Mouse (Mus musculus): ENCODE measurements around the gene Podxl.

The Podxl gene

DNA sequence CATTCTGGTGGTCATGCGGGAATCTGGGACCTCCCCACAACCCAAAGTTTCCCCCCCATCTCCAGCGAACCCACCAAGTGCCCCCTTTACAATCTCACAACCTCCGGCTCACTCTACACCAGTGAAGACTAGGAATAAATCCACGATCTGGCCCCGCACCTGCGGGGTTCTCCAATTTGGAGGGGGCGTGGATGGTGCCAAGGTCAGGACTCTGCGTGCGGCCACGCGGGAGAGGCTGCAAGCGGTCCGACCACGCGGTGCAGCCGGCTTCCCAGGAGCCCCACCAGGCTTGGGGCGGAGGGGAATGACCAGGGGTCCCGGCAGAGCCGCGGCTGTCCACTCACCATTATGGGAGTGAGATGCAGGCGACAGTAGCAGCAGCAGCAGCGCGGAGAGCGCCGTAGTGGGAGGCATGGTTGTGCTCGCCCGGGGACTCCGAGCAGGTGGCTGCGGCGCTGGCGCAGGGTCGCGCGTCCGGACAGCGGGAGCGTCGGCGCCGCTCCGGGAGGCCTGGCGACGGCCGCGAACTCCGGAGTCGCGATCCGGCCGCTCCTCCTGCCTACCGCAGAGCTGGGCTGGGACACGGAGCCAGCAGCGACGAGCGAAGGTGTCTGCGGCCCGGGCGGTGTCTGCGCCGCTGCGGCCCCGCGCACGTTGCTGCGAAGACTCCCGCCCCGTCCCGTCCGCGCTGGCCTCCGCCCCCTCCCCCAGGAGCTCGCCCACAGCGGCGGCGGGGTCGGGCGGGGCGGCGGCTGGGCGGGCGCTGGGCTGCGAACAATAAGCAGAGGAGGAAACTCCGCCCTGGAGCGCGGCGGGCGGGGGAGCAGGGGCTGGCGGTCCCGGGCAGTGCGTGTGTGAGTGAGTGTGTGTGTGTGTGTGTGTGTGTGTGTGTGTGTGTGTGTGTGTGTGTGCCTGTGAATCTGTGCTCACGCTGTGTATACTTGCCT, at the start of gene Podxl:
TSS of gene Podxl (minus strand) at position 747 of the 947 bp plus-strand sequence.
- peak; percentile 39 to 41 for DNase-seq

- no peak for DNase-seq
Measured at GRCm38 (mm10) chr6:31612560-31613270, 48.9 kb upstream of the Podxl start.

DNA sequence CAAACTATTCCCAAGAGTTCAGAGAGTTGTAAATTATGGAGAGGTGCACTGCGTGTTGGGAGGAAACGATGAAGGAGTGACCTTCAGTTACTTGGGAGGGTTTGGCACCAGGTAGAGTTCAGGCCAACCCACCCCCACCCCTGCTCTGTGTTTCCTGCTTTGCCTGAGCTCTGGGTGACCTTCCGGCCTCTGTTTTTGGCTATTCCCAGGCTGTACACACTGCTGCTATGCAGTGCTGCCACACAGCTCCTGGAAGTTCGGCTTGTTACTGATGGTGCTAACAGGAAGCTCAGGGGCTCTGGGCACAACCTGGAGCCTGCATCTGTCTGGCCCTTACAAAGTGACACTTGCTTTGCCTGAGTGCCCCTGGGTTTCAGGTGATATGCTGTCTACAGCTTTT, 42.6 kb upstream of the Podxl start:
- DNase-seq: no peak

- no peak for DNase-seq
Measured at GRCm38 (mm10) chr6:31604629-31605265, 41.0 kb upstream of the Podxl start.

DNA sequence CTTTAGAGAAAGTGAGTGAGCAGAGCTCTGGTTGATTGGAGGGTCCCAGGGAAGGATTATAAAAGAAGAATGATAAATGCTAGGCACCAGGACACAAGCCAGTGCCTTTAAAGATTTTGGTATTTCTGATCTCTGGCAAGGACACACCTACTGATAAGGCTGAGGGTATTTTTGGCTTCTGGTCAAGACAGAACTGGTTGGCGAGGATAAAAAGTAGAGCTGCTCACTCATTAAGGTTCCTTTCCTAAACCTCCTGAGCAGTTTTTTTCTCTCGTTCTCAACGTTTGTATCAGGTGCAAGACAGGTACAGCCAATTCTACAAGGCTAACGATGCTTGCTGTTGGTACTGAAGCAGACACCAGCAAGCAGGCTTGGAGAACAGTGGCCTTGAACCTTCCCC, 38.7 kb upstream of the Podxl start:
- no peak for DNase-seq

- no peak for DNase-seq
Measured at GRCm38 (mm10) chr6:31601131-31601530, 37.4 kb upstream of the Podxl start.

GRCm38 (mm10) chr6:31599863-31600262, 36.1 kb upstream of the Podxl start:
- DNase-seq: no peak

DNA sequence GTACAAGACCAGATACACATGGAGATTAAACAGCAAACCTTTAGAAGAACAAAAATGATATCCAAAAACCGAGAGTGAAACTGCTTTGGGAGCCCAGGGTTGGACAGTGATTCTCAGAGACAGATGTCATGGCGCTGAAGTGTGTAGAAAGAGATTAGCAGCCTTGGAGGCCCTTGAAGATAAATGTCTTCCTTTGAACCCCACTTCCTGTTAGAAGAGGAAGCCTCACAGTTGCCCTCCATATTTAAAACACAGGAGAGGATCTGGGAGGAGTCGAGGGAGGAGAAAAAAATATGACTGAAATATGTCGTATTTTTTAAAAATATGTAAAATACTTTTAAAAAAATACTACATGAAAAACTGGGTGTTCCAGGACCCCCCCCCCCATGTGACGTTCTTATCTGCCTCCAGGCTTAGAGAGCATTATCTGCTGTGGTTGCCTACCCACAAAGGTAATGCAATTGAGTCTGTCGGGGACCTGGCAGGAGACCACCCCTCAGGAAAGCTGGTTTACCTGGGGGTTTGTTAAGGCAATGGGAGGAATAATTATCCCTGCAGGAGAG, 34.6 kb upstream of the Podxl start:
- DNase-seq: no peak

DNA sequence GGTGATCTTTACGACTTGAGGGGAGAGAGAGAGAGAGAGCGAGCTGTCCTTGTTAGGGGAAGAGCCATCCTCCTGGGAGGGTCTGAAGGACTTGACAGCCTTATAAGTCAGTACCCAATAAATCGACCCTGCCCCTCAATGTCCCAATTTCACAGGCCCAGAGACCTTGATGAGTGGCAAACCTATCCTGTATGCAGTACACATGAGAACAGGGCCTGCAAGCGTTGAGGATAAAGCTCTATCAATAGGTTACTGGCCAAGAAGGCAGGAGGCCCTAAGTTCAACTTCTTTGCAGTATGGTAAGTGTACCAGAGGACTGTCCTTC, 33.3 kb upstream of the Podxl start:
- no peak for DNase-seq

GRCm38 (mm10) chr6:31596346-31597135, 32.8 kb upstream of the Podxl start:
- no peak for DNase-seq

- DNase-seq: no peak
Measured at GRCm38 (mm10) chr6:31592579-31593238, 28.9 kb upstream of the Podxl start.

GRCm38 (mm10) chr6:31592128-31592527, 28.3 kb upstream of the Podxl start:
- no peak for DNase-seq

DNA sequence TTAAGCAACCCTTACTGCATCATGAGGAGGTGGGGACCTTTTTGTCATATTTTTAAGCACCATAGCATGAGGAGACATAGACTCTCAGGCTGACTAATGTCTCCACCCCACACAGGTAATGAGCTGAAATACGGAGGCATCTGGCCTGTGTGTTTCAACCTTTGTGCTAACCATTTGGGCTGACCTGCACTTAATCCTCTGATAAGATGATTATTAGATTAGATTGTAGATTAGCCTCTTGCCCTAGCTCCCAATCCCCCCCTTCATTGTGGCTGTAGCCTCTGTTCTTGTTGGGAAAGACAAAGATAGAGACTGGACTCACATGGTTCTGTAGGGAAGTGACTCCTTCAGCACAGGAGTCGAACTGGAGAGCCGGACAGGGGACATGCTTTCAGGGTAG, 27.9 kb upstream of the Podxl start:
- DNase-seq: no peak

DNA sequence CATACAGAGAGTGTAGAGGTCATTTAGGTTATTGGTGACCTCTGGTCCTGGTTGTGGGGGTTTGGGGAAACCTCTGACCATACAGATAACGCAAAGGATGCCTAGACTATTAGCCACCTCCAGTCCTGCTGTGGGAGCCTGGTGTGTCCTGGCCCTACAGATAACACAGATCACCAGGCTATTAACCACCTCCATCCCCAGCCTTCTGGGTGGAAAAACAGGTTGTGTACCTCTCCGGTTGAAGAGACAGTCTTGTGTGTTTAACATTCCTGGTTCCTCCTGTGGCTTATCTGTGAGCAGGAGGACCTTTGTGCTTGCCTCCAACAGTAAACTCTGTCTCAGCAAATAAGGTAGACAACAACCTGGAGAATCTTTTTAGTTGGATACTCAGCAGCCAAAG, 27.0 kb upstream of the Podxl start:
- no peak for DNase-seq

DNA sequence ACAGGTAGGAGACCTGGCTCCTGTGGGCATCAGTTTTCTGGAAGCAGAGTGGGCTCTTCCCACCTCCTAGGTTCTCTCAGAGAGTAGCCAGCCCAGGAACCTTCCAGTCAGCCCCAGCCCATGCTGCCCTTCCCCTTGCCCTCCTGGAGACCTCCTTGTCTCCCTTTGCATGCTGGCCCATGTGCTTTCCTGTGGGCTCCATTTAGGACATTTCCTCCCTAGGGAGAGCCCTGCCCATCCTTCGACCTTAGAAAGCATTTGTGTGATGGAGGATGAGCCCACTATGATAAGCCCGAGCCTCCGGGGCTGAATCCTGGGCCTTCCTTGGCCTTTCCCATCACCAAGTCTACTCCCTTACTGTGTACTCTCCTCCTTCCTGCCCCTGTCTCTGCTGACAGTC, 25.5 kb upstream of the Podxl start:
- DNase-seq: no peak

GRCm38 (mm10) chr6:31587655-31588054, 23.9 kb upstream of the Podxl start:
- no peak for DNase-seq

- no peak for DNase-seq
Measured at GRCm38 (mm10) chr6:31586127-31586526, 22.3 kb upstream of the Podxl start.

- DNase-seq: no peak
Measured at GRCm38 (mm10) chr6:31576151-31576550, 12.4 kb upstream of the Podxl start.

DNA sequence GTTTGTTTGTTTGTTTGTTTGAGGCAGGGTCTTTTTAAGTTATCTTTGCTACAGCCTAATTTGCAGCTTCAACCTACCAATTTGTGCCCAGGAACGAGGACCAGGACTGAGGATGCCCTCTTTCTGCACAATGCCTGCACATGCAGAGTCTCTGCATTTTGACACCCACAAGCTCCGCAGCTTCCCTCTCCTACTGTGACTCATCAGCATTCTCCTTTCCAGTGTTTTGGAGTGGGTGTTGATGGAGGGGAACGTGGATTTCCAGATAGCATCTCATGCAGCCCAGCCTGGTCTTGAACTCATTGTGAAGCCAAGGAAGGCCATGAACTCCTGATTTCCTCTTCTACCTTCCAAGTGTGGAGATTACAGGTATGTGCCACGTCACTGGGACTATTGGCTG, 11.3 kb upstream of the Podxl start:
- no peak for DNase-seq

DNA sequence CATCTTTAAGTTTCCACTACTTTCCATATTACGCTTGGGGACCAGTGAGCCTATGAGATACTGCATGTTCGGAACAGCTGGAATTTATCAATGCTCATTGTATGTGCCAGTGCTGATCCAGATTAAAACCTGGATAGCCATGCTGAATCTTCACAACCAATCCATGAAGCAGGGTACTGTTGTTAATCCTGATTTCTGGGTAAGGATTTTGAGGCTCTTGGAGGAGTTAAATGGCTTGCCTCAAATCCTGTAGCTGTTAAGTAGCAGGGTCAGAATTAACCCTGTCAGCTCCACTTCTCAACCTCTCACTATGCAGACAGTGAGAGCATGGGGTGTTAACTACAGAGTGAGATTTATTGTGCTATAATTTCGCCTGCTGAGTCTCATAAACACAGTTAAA, 7.7 kb upstream of the Podxl start:
- no peak for DNase-seq

- no peak for DNase-seq
Measured at GRCm38 (mm10) chr6:31568070-31568595, 4.4 kb upstream of the Podxl start.

DNA sequence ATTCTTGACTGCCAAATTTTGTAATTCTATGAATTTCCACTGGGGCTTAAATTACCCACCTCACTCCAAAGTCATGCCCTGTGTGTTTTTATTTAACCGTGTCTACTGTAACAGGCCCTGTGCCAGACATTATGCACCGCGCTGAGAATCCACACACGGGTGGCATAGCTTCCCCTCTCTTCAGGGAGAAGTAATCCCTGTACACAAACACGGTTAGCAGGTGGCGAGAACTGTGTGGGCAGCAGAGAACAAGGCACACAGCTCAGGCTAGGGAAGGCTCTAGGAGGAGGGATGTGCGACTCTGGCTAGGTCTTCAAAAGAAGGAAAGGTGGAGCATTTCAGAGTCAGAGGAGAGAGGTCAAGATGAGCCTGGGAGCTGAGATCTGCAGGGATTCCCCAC, 3.4 kb upstream of the Podxl start:
- DNase-seq: no peak
